Mouse (Mus musculus) G1E (cell line): Measurements from ENCODE around the gene Pfkp. TPM values are rescaled to one million over a fixed set of nuclear protein-coding genes. Genes with fewer than 3 reads are reported as not detected.

Experiments
- ATAC-seq: 2 replicates; pipeline ENCODE4 v1.8.0; 2016; ENCODE audit warnings: mild to moderate bottlenecking; ENCODE audit not compliant: insufficient number of reproducible peaks, poor library complexity, low FRiP score, severe bottlenecking; ENCODE audit errors: extremely low read depth
- DNase-seq: peaks from one replicate; pipeline ENCODE4 v3.0.0; 2012; ENCODE audit warnings: low spot score
- H3K27me3 ChIP-seq: 2 replicates; pipeline ENCODE4 v1.6.1; 2012; ENCODE audit warnings: mild to moderate bottlenecking, low read length, inconsistent platforms; ENCODE audit not compliant: insufficient read depth
- H3K36me3 ChIP-seq: replicated peaks from 2 replicates; pipeline ENCODE3; 2012; ENCODE audit warnings: mild to moderate bottlenecking, inconsistent platforms
- H3K4me1 ChIP-seq: 2 replicates; pipeline ENCODE4 v1.6.1; 2012; ENCODE audit warnings: low read depth, low read length, inconsistent platforms, mixed read lengths; ENCODE audit not compliant: insufficient read depth
- H3K4me3 ChIP-seq: 2 replicates; pipeline ENCODE4 v1.5.1; 2012; ENCODE audit warnings: low read depth, mild to moderate bottlenecking, inconsistent platforms, low read length, moderate library complexity, mixed read lengths
- H3K9me3 ChIP-seq: replicated peaks from 2 replicates; pipeline ENCODE4 v1.6.1; 2012; ENCODE audit warnings: inconsistent platforms
- CTCF ChIP-seq: IDR thresholded peaks from 2 replicates; pipeline ENCODE4 v1.5.1; 2012; ENCODE audit warnings: low read depth, low read length, inconsistent platforms, mixed read lengths
- GATA1 ChIP-seq: IDR thresholded peaks from 2 replicates; pipeline ENCODE4 v1.6.1; 2012; ENCODE audit warnings: borderline replicate concordance, low read length, inconsistent platforms, mixed read lengths
- GATA2 ChIP-seq: IDR thresholded peaks from 2 replicates; pipeline ENCODE4 v1.6.1; 2012; ENCODE audit warnings: low read depth, low read length, inconsistent platforms, borderline replicate concordance
- POLR2AphosphoS5 ChIP-seq: IDR thresholded peaks from 2 replicates; pipeline ENCODE4 v1.6.1; 2012; ENCODE audit warnings: low read depth, low read length, inconsistent platforms; ENCODE audit not compliant: insufficient replicate concordance
- TAL1 ChIP-seq: conservative IDR thresholded peaks from 2 replicates; pipeline ENCODE4 v1.6.1; 2012; ENCODE audit warnings: low read depth, low read length, inconsistent platforms, mixed read lengths
- polyA plus RNA-seq: library from polyadenylated mRNA; stranded (reverse); fragments of >175 nt; gene quantifications from 2 replicates; pipeline ENCODE4 v1.2.3, GENCODE M21; 2012
- total RNA-seq, 2 experiments: library from RNA; stranded (forward) in 1 of 2; stranded (reverse) in 1 of 2; fragments of 200-1000 nt in 1 of 2; fragments of >200 nt in 1 of 2; fragmentation: Nextera tagmentation in 1 of 2; gene quantifications; 2 replicates each; pipeline ENCODE4 v1.2.3; 2014 to 2017

Pfkp gene
- total and polyA plus RNA-seq, 3 experiments: 96.4 to 287 (median 138) TPM

GRCm38 (mm10) chr13:6535287-6535932 lies 113.2 kb downstream of the Pfkp start:
- TF ChIP-seq CTCF (no peak), GATA1 (no peak), TAL1 (no peak), GATA2 (no peak), POLR2AphosphoS5 (no peak)
- peaks cover 5% of the 10 kb centered on the region for H3K27me3 ChIP-seq
- H3K9me3 ChIP-seq: no peaks in the 10 kb centered on the region
- DNase-seq (no peak), ATAC-seq (no peak)
- no peak overlapping the region for H3K4me3 ChIP-seq
- no peaks in the 10 kb centered on the region for H3K36me3 ChIP-seq
- H3K4me1 ChIP-seq: peaks cover 2% of the 10 kb centered on the region; the same call in 1 of the 2 replicates

GRCm38 (mm10) chr13:6532683-6533082 lies 115.9 kb downstream of the Pfkp start:
- ATAC-seq (peak; percentile 60), DNase-seq (no peak)
- Histone ChIP-seq H3K36me3 (no peaks in the 10 kb centered on the region), H3K4me3 (no peak overlapping the region), H3K4me1 (no peaks in the 10 kb centered on the region), H3K9me3 (no peaks in the 10 kb centered on the region), H3K27me3 (peaks cover 7% of the 10 kb centered on the region)
- TF ChIP-seq TAL1 (no peak), CTCF (peak; percentile 26; the same call in 1 of the 2 replicates), POLR2AphosphoS5 (no peak), GATA2 (no peak)

Other genes with a start within 250 kb of the Pfkp start
- gene Pitrm1, start 100.6 kb downstream of the Pfkp start, total RNA-seq (2014; fragmentation: Nextera tagmentation): 343 and 362 TPM in 2 replicates
- gene Pitrm1, start 100.6 kb downstream of the Pfkp start, total RNA-seq (2017): 192 and 199 TPM in 2 replicates
- 22.5 and 34.7 TPM in 2 replicates for gene Pitrm1, start 100.6 kb downstream of the Pfkp start, polyA plus RNA-seq